14 mouse cellular contexts compared by ENCODE assay signal in the genomic region with DNA sequence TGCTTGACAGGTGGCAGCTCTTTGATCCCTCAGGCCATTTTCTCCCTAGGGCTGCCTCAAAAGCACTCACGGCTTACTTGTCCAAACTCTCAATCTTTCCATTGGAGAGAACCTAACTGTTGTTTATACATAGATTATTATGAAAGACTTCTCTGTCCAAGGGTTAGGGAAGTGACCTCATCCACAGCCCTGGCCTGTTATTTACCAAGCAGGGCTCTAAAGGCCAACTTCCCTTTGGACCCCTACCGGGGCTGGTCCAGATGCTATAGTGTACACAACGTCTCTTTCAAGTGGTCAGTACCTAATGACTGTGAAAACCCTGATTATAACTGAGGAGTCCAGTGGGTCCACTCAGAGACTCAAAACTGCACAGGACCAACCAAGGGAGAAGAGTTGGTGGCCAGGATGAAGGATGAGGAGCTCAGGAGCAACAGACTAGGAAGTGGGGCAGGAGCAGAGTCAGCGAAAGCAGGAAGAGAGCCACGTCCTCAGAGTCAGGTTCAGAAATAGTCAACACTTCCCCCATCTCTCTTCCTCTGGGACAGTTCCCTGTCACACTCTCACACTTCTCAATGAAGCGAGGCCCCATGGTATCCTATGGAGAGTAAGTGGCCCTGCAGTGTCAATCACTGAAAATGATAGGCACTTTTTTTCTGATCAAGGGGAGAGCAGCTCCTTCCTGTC. TPM values are rescaled to one million over a fixed set of nuclear protein-coding genes. Genes with fewer than 3 reads are reported as not detected.
A peak's percentile ranks its signal among the peaks of the same experiment; 100 is the strongest.
DNase-seq lines count a peak whose midpoint lies in the region.
"Had no signal": no experiment of that assay in that cellular context is flagged by ENCODE, and none has a peak within 500 bp of the region (broad histone marks: within the 10 kb centered on the region; RNA-seq: fewer than 3 reads in every experiment).

No protein-coding gene starts in this region.

- peak; percentile 38 to 48 for DNase-seq in heart, adult 9 months (ENCODE audit: low spot score in 2 of 2)
- DNase-seq in heart, postnatal 25 days (ENCODE audit: low spot score), result no peak
- peak; percentile 36 for DNase-seq in lung, postnatal 25 days (ENCODE audit: low spot score)
- no peak for DNase-seq in lung, postnatal 14 days
- DNase-seq in lung, postnatal 36 days, result peak; percentile 47
- no peak for DNase-seq in cerebellum, postnatal 14 days
- DNase-seq in thymus, postnatal 36 days, result no peak
- DNase-seq in adrenal gland, postnatal 14 days, result no peak
- DNase-seq: cerebellum, adult 2 months; right cerebral cortex, postnatal 14 days; thymus, postnatal 4 days had no signal

- intact Hi-C loops in heart, postnatal 25 days (cut with DNase I), result no loop called here

RNA-seq across cellular contexts. Expression of a gene that starts 1.6 kb away (rescaled TPM):
- total RNA-seq in heart, postnatal 25 days (2021), result 1 to 10 TPM; 1.2 TPM
- total RNA-seq in adrenal gland, postnatal 14 days (2021), result 0.45 and 0.56 TPM in 2 replicates
- total RNA-seq: G1E; gastrocnemius, adult 18-20 months; hindbrain, postnatal 0 days had no signal

Comparison
In these comparisons a context has a peak if more than half of its experiments do, and no peak if none do; other contexts are left out.
1. DNase-seq: peak in heart, adult 9 months (2 of 2), lung, postnatal 25 days (single experiment) and lung, postnatal 36 days (single experiment); none in heart, postnatal 25 days (single experiment), lung, postnatal 14 days (single experiment), cerebellum, postnatal 14 days (0 of 2), thymus, postnatal 36 days (0 of 2) and adrenal gland, postnatal 14 days (single experiment).